Mouse (Mus musculus): ENCODE measurements at regions not wholly inside any gene's neighbourhood (a gene's known extent, or its start where the extent isn't known, plus 50 kb on each side); places are given as distances from the start of the nearest gene placed in this dataset.

DNA sequence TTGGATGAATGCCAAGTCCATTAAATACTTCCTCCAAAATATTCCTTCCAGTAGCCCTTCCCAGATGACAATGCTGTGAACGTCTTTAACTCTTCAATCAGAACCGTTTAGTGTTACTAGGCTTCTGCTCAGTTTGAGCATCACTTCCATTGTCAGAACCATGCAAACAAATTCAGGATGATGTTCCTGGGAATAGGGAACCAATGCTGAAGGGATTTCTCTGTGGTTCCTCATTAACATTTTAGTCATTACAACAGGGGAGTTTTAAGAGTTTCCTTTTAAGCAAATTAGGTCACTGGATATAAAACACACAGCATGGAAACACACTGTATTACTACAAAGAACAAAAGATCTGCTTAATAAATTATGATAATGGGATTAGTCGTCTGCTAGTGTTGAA is 739.6 kb upstream of the Klhl1 start:
- TF ChIP-seq CTCF (IDR thresholded peaks at IDR 0.05; ENCODE audit: low read depth, low read length): no peak
- no peak for TF ChIP-seq POLR2A (IDR thresholded peaks at IDR 0.05; ENCODE audit: extremely low read depth, insufficient read depth, low read length)
